Mouse (Mus musculus): ENCODE measurements around the gene Mpv17l2. TPM values are rescaled to one million over a fixed set of nuclear protein-coding genes. Genes with fewer than 3 reads are reported as not detected.

The Mpv17l2 gene
- polyA plus RNA-seq, 1 experiment from 2014 or later, result 80.6 TPM

DNA sequence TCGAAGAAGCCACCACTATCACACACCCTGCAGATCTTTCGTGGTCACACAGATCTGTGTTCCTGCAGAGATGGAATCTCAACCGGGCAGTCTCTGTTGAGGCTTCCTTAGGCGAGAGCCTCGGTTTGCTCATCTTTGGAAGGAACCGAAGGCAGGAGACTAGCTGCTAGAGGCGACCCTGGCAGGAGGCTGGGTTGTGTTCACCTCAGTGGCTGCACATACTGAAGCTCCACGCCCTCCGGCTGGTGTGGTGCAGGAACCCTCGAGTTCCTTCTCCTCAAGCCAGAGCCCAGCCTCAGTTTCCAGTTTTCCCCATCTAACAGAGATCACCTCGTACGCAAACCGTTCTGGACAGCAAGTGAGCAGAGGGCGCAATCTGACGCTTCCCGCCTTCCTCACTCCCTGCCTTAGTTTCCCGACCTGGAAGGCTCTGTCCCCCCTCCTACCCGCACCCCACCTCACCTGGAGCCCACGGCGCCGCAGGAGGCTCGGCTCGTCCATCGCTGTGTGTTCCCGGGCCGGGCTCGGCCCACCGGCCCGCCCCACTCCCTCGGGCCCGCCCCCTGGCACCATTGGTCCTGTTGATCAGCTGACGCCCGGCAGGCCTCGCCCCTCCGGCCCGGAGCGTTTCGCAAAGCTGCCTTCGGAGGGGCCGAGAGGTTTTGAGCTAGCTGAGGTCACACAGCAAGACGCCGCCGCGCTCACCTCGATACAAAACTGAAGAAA is 43.9 kb upstream of the Mpv17l2 start, which contains the start of gene Mast3:
TSS of gene Mast3 (minus strand) at position 574 of the 726 bp plus-strand sequence.
- 1% methylated on average over 45 of the region's 45 CpGs for WGBS
- Histone ChIP-seq H3K9ac (ENCODE audit: low read depth, low read length) (peak within 1 kb of the TSS; percentile 31; the same call in 1 of the 2 replicates), H3K27ac (ENCODE audit: low read depth, low read length) (peak within 1 kb of the TSS; percentile 22; the same call in 1 of the 2 replicates)

DNA sequence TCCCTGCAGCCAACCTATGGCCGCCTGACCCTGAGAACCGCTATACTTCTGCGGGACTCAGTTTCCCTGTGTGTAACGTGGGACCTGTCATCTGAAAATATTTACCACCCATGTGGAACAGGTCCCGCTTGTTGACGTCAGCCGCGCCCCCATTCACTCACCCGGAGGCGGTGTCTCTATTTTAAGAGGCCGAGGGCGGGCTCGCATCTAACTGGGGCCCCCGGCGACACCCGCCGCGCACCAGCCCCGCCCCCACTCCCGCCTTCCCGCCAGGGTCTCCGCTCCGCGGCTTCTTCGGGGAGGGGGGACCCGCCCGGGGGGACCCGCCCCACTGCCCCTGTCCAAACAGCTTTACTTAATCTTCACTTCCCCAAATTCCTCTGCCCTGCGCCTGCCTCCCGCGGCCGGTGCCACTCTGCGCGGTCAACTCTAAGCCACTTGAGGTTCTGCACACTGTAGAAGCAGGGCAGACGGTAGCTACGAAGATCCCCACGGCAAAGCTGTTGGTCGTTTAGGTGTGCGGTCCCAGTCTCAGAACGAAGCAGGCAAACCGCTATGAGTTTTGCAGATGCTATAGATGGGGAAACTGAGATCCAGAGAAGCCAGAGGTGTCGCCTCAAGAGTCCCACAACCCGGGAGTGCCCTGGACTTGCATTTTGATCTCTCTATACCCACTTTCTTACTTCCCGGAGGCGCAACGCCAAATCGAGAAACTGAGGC is 43.2 kb upstream of the Mpv17l2 start:
- 1% methylated on average over 45 of the region's 47 CpGs for WGBS
- TF ChIP-seq CTCF (IDR thresholded peaks at IDR 0.05; ENCODE audit: low read depth), result no peak
- H3K27ac ChIP-seq (ENCODE audit: low read depth, low read length), result 0 out of 2 replicates have a peak overlapping the region, but pooled peaks have one; percentile 7

More for the DNA sequence above, 43.9 kb upstream of the Mpv17l2 start, which contains the start of gene Mast3:
- Histone ChIP-seq H3K4me3 (ENCODE audit: low read depth, low read length) (peak within 1 kb of the TSS; percentile 54), H3K4me1 (replicated peaks; ENCODE audit: control insufficient read depth, insufficient read depth, low read length) (0 out of 2 replicates have a peak, but pooled peaks cover 3% of the 10 kb centered on the region), H3K9me3 (ENCODE audit: control insufficient read depth) (no peaks in the 10 kb centered on the region), H3K36me3 (ENCODE audit: control insufficient read depth, insufficient read depth) (no peaks in the 10 kb centered on the region), H3K27me3 (replicated peaks; ENCODE audit: control insufficient read depth, insufficient read depth, low read length) (no peaks in the 10 kb centered on the region), H3K4me2 (replicated peaks; ENCODE audit: low read depth) (peak within 1 kb of the TSS; percentile 97)
- peak; percentile 83 for ATAC-seq
- TF ChIP-seq CTCF (IDR thresholded peaks at IDR 0.05; ENCODE audit: low read depth), result no peak

DNA sequence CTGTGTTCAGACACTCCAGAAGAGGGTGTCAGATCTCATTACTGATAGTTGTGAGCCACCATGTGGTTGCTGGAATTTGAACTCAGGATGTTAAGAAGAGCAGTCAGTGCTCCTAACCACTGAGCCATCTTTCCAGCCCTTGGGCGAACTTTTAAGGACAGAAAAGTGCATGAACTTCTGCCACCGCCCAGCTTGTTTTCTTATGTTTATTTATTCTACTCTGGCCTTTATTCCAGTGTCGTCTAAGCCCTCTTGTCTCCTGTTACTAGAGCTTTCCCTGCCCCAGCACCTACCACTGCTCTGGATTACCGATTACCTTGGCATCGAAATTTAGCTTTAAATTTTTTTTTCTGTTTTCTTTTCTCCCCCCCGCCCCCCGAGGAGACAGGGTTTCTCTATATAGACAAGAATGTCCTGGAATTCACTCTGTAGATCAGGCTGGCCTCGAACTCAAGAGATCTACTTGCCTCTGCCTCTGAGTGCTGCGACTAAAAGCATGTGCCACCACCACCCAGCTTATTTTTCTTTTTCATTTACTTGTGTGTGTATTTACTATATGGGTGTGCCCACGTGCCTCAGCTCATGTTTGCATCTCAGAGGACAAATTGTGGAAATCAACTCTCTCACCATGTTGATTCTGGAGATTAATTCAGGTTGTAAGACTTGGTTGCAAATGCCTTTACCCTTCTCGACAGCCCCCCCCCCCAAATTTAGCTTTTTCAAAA is 42.2 kb upstream of the Mpv17l2 start:
- Histone ChIP-seq H3K4me3 (ENCODE audit: low read depth, low read length) (no peak overlapping the region), H3K27ac (ENCODE audit: low read depth, low read length) (no peak overlapping the region), H3K27me3 (replicated peaks; ENCODE audit: control insufficient read depth, insufficient read depth, low read length) (no peaks in the 10 kb centered on the region), H3K4me2 (replicated peaks; ENCODE audit: low read depth) (no peak overlapping the region), H3K36me3 (ENCODE audit: control insufficient read depth, insufficient read depth) (no peaks in the 10 kb centered on the region), H3K9ac (ENCODE audit: low read depth, low read length) (no peak overlapping the region), H3K4me1 (replicated peaks; ENCODE audit: control insufficient read depth, insufficient read depth, low read length) (0 out of 2 replicates have a peak, but pooled peaks cover 6% of the 10 kb centered on the region), H3K9me3 (ENCODE audit: control insufficient read depth) (no peaks in the 10 kb centered on the region)
- ATAC-seq, result no peak
- 62% methylated on average over 11 of the region's 11 CpGs for WGBS
- TF ChIP-seq CTCF (IDR thresholded peaks at IDR 0.05; ENCODE audit: low read depth), result no peak

More for the DNA sequence above, 43.2 kb upstream of the Mpv17l2 start:
- Histone ChIP-seq H3K4me2 (replicated peaks; ENCODE audit: low read depth) (peak overlapping the region; percentile 97), H3K4me3 (ENCODE audit: low read depth, low read length) (peak overlapping the region; percentile 54), H3K36me3 (ENCODE audit: control insufficient read depth, insufficient read depth) (no peaks in the 10 kb centered on the region), H3K9me3 (ENCODE audit: control insufficient read depth) (no peaks in the 10 kb centered on the region), H3K9ac (ENCODE audit: low read depth, low read length) (peak overlapping the region; percentile 18; the same call in 1 of the 2 replicates), H3K4me1 (replicated peaks; ENCODE audit: control insufficient read depth, insufficient read depth, low read length) (0 out of 2 replicates have a peak, but pooled peaks cover 3% of the 10 kb centered on the region), H3K27me3 (replicated peaks; ENCODE audit: control insufficient read depth, insufficient read depth, low read length) (no peaks in the 10 kb centered on the region)
- 0 out of 2 replicates have a peak, but pooled peaks have one; percentile 5 for ATAC-seq

DNA sequence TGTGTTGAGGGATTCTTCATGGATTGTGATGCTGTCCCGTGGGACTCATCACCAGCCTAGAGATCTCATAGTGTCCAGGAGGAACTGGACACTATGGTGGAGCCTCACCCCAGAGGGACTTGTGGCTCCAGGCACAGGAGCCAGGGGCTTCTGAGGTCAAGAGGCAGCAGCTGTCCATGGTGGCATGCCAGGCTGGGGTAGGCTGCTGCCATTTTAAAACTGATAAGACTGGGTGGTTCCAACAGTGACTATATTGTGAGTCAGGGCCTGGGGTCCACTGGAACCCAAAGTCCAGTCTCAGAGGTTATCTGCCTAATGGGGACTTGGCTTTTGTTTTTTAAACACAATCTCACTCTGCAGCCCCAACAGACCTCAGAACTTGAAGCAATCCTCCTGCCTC is 41.1 kb upstream of the Mpv17l2 start:
- no peak for ATAC-seq
- no peak for TF ChIP-seq CTCF (IDR thresholded peaks at IDR 0.05; ENCODE audit: low read depth)

DNA sequence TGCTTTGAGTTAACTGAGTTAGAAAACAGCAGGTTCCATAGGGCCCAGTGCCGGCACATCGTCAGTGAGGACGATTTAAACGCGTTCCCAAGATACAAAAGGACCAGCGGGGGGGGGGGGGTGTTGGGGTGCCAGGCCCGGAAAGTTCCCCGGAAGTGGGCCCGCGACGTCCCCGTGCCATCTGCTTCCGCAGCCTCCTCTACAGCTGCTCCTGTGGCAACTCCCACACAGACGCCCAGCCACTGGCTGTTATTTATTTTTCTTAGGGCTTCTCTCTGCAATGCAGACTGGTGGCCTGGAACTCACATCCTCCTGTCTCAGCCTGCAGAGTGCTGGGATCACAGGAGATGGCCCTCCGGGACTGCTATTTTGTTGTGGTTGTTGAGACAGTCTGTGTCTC is 40.4 kb upstream of the Mpv17l2 start:
- TF ChIP-seq CTCF (IDR thresholded peaks at IDR 0.05; ENCODE audit: low read depth), result no peak
- Histone ChIP-seq H3K4me3 (ENCODE audit: low read depth, low read length) (no peak overlapping the region), H3K9me3 (ENCODE audit: control insufficient read depth) (no peaks in the 10 kb centered on the region), H3K4me1 (replicated peaks; ENCODE audit: control insufficient read depth, insufficient read depth, low read length) (peaks cover 10% of the 10 kb centered on the region; the same call in 1 of the 2 replicates), H3K27ac (ENCODE audit: low read depth, low read length) (no peak overlapping the region), H3K36me3 (ENCODE audit: control insufficient read depth, insufficient read depth) (no peaks in the 10 kb centered on the region), H3K9ac (ENCODE audit: low read depth, low read length) (no peak overlapping the region), H3K27me3 (replicated peaks; ENCODE audit: control insufficient read depth, insufficient read depth, low read length) (no peaks in the 10 kb centered on the region), H3K4me2 (replicated peaks; ENCODE audit: low read depth) (no peak overlapping the region)
- WGBS, result 45% methylated on average over 15 of the region's 15 CpGs
- ATAC-seq, result no peak

More for the DNA sequence above, 41.1 kb upstream of the Mpv17l2 start:
- no peaks in the 10 kb centered on the region for H3K36me3 ChIP-seq (ENCODE audit: control insufficient read depth, insufficient read depth)
- H3K9me3 ChIP-seq (ENCODE audit: control insufficient read depth), result no peaks in the 10 kb centered on the region
- no peaks in the 10 kb centered on the region for H3K27me3 ChIP-seq (replicated peaks; ENCODE audit: control insufficient read depth, insufficient read depth, low read length)
- no peak overlapping the region for H3K4me3 ChIP-seq (ENCODE audit: low read depth, low read length)
- H3K4me2 ChIP-seq (replicated peaks; ENCODE audit: low read depth), result no peak overlapping the region
- no peak overlapping the region for H3K27ac ChIP-seq (ENCODE audit: low read depth, low read length)
- 0 out of 2 replicates have a peak, but pooled peaks cover 6% of the 10 kb centered on the region for H3K4me1 ChIP-seq (replicated peaks; ENCODE audit: control insufficient read depth, insufficient read depth, low read length)
- 83% methylated on average over 1 of the region's 1 CpGs for WGBS
- no peak overlapping the region for H3K9ac ChIP-seq (ENCODE audit: low read depth, low read length)
